Mouse (Mus musculus) kidney, postnatal 0 days (tissue): ENCODE measurements around the gene Traf2. TPM values are rescaled to one million over a fixed set of nuclear protein-coding genes. Genes with fewer than 3 reads are reported as not detected.

Experiments
- ATAC-seq: fragments of 200-750 bp; cut with Nextera tagmentation; replicated peaks from 2 replicates; pipeline ENCODE4 v1.8.0; 2017; ENCODE audit warnings: low read depth, moderate number of reproducible peaks, moderate TSS enrichment, moderate library complexity; ENCODE audit not compliant: low FRiP score
- DNase-seq: peaks from one replicate; pipeline ENCODE4 v3.0.0-alpha.2; 2016; ENCODE audit warnings: low spot score
- H3K27ac ChIP-seq: fragments of 300-500 bp; sonication (generic); 2 replicates; pipeline ENCODE4 v1.5.1; 2014; ENCODE audit warnings: mild to moderate bottlenecking
- H3K27me3 ChIP-seq: fragments of 300-500 bp; sonication (generic); 2 replicates; pipeline ENCODE4 v1.6.1; 2014; ENCODE audit warnings: low read length, mixed read lengths; ENCODE audit not compliant: insufficient read depth
- H3K36me3 ChIP-seq: fragments of 300-500 bp; sonication (generic); 2 replicates; pipeline ENCODE4 v1.6.1; 2014; ENCODE audit warnings: low read length, mixed read lengths; ENCODE audit not compliant: insufficient read depth
- H3K4me1 ChIP-seq: fragments of 300-500 bp; sonication (generic); replicated peaks from 2 replicates; pipeline ENCODE4 v1.6.1; 2014; ENCODE audit warnings: antibody characterized with exemption, low read length, mixed read lengths; ENCODE audit not compliant: insufficient read depth
- H3K4me2 ChIP-seq: fragments of 300-500 bp; sonication (generic); 2 replicates; pipeline ENCODE4 v1.6.1; 2014; ENCODE audit warnings: mild to moderate bottlenecking, low read length, moderate library complexity, mixed read lengths
- H3K4me3 ChIP-seq: fragments of 300-500 bp; sonication (generic); replicated peaks from 2 replicates; pipeline ENCODE4 v1.5.1; 2014; ENCODE audit warnings: low read depth, low read length
- H3K9ac ChIP-seq: fragments of 300-500 bp; sonication (generic); 2 replicates; pipeline ENCODE4 v1.6.1; 2014; ENCODE audit warnings: low read depth, low read length
- H3K9me3 ChIP-seq: fragments of 300-500 bp; sonication (generic); replicated peaks from 2 replicates; pipeline ENCODE4 v1.6.1; 2016; ENCODE audit warnings: low read length, inconsistent platforms, mixed read lengths
- CTCF ChIP-seq: IDR thresholded peaks from 2 replicates; pipeline ENCODE4 v1.5.1; 2016; ENCODE audit warnings: antibody characterized with exemption, low read depth, mild to moderate bottlenecking, moderate library complexity
- WGBS: fragments of 180-500 bp; shearing (Covaris S2); extraction: QIAGEN DNeasy Blood & Tissue Kit; methylation state at CpG from one replicate; pipeline ENCODE4 v1.1.7; 2014; 5-methylcytosine and 5-hydroxymethylcytosine counted together
- polyA plus RNA-seq: library from polyadenylated mRNA; unstranded; fragments of >200 nt; fragmentation: Nextera tagmentation; extraction: Ambion mirVana; gene quantifications from 2 replicates; pipeline ENCODE4 v1.2.1, GENCODE M21; 2015

Gene Traf2
- polyA plus RNA-seq, 1 experiment from 2014 or later, result 24.4 TPM

- no peak for ATAC-seq
- no peak overlapping the region for H3K4me3 ChIP-seq
- WGBS, result 29% methylated on average over 5 of the region's 5 CpGs
- no peaks in the 10 kb centered on the region for H3K36me3 ChIP-seq
- peak; percentile 83 for TF ChIP-seq CTCF
- H3K9ac ChIP-seq, result no peak overlapping the region
- H3K27ac ChIP-seq, result no peak overlapping the region
- no peak overlapping the region for H3K4me2 ChIP-seq
- peak; percentile 47 for DNase-seq
- H3K9me3 ChIP-seq, result no peaks in the 10 kb centered on the region
- H3K27me3 ChIP-seq, result no peaks in the 10 kb centered on the region
- H3K4me1 ChIP-seq, result no peaks in the 10 kb centered on the region
Measured at GRCm38 (mm10) chr2:25551186-25551585, 4.4 kb upstream of the Traf2 start.

- TF ChIP-seq CTCF, result no peak
- ATAC-seq, result no peak
- 62% methylated on average over 9 of the region's 9 CpGs for WGBS
- H3K27me3 ChIP-seq, result no peaks in the 10 kb centered on the region
- no peak overlapping the region for H3K4me2 ChIP-seq
- DNase-seq, result no peak
- no peak overlapping the region for H3K4me3 ChIP-seq
- H3K9me3 ChIP-seq, result no peaks in the 10 kb centered on the region
- no peak overlapping the region for H3K9ac ChIP-seq
- no peaks in the 10 kb centered on the region for H3K4me1 ChIP-seq
- H3K36me3 ChIP-seq, result no peaks in the 10 kb centered on the region
- H3K27ac ChIP-seq, result no peak overlapping the region
Measured at GRCm38 (mm10) chr2:25549021-25549991, 2.6 kb upstream of the Traf2 start.

- Histone ChIP-seq H3K4me3 (peak overlapping the region; percentile 67), H3K27me3 (no peaks in the 10 kb centered on the region), H3K9me3 (no peaks in the 10 kb centered on the region), H3K4me1 (0 out of 2 replicates have a peak, but pooled peaks cover 5% of the 10 kb centered on the region), H3K9ac (peak overlapping the region; percentile 73), H3K27ac (peak overlapping the region; percentile 73), H3K4me2 (peak overlapping the region; percentile 76), H3K36me3 (no peaks in the 10 kb centered on the region)
- peak; percentile 11 for DNase-seq
- peak; percentile 59 for ATAC-seq
- TF ChIP-seq CTCF, result no peak
- 6% methylated on average over 43 of the region's 43 CpGs for WGBS
Measured at GRCm38 (mm10) chr2:25545996-25546810, 537 bp downstream of the Traf2 start.

- Histone ChIP-seq H3K27ac (peak overlapping the region; percentile 82), H3K9ac (no peak overlapping the region), H3K9me3 (no peaks in the 10 kb centered on the region), H3K4me2 (no peak overlapping the region), H3K4me3 (no peak overlapping the region), H3K36me3 (peaks cover 14% of the 10 kb centered on the region; the same call in 1 of the 2 replicates), H3K4me1 (peaks cover 8% of the 10 kb centered on the region; the same call in 1 of the 2 replicates), H3K27me3 (no peaks in the 10 kb centered on the region)
- DNase-seq (no peak), ATAC-seq (0 out of 2 replicates have a peak, but pooled peaks have one; percentile 4)
- WGBS, result 37% methylated on average over 10 of the region's 10 CpGs
- TF ChIP-seq CTCF, result no peak
Measured at GRCm38 (mm10) chr2:25541644-25542367, 4.9 kb downstream of the Traf2 start.

- H3K27me3 ChIP-seq, result no peaks in the 10 kb centered on the region
- no peak for TF ChIP-seq CTCF
- WGBS, result 70% methylated on average over 4 of the region's 4 CpGs
- no peak overlapping the region for H3K4me3 ChIP-seq
- H3K4me2 ChIP-seq, result no peak overlapping the region
- H3K9ac ChIP-seq, result no peak overlapping the region
- DNase-seq (no peak), ATAC-seq (peak; percentile 64)
- no peaks in the 10 kb centered on the region for H3K9me3 ChIP-seq
- peaks cover 8% of the 10 kb centered on the region; the same call in 1 of the 2 replicates for H3K4me1 ChIP-seq
- H3K27ac ChIP-seq, result peak overlapping the region; percentile 82
- peaks cover 24% of the 10 kb centered on the region; the same call in 1 of the 2 replicates for H3K36me3 ChIP-seq
Measured at GRCm38 (mm10) chr2:25540541-25540948, 6.2 kb downstream of the Traf2 start.
